Mouse (Mus musculus) forebrain, embryonic 16.5 days (tissue): ENCODE measurements around the gene Vti1a. TPM values are rescaled to one million over a fixed set of nuclear protein-coding genes. Genes with fewer than 3 reads are reported as not detected.

Experiments
- ATAC-seq: fragments of 200-750 bp; cut with Nextera tagmentation; 2 replicates; pipeline ENCODE4 v1.8.0; 2017; ENCODE audit warnings: mild to moderate bottlenecking, moderate library complexity
- H3K27ac ChIP-seq: fragments of 300-500 bp; sonication (generic); 2 replicates; pipeline ENCODE4 v1.5.1; 2014; ENCODE audit warnings: low read length, control low read depth
- H3K27me3 ChIP-seq: fragments of 300-500 bp; sonication (generic); replicated peaks from 2 replicates; pipeline ENCODE4 v1.6.1; 2014; ENCODE audit warnings: low read length; ENCODE audit not compliant: control insufficient read depth, insufficient read depth
- H3K36me3 ChIP-seq: fragments of 300-500 bp; sonication (generic); 2 replicates; pipeline ENCODE4 v1.6.1; 2014; ENCODE audit not compliant: control insufficient read depth, insufficient read depth
- H3K4me1 ChIP-seq: fragments of 300-500 bp; sonication (generic); replicated peaks from 2 replicates; pipeline ENCODE4 v1.6.1; 2014; ENCODE audit warnings: low read length; ENCODE audit not compliant: control insufficient read depth, insufficient read depth
- H3K4me2 ChIP-seq: fragments of 300-500 bp; sonication (generic); 2 replicates; pipeline ENCODE4 v1.6.1; 2014; ENCODE audit warnings: mild to moderate bottlenecking, low read length, control low read depth
- H3K4me3 ChIP-seq: fragments of 300-500 bp; sonication (generic); replicated peaks from 2 replicates; pipeline ENCODE4 v1.5.1; 2014; ENCODE audit warnings: mild to moderate bottlenecking, low read length, control low read depth
- H3K9ac ChIP-seq: fragments of 300-500 bp; sonication (generic); replicated peaks from 2 replicates; pipeline ENCODE4 v1.6.1; 2014; ENCODE audit warnings: low read depth, low read length, control low read depth
- H3K9me3 ChIP-seq: fragments of 300-500 bp; sonication (generic); 2 replicates; pipeline ENCODE4 v1.6.1; 2016; ENCODE audit warnings: low read length; ENCODE audit not compliant: control insufficient read depth
- WGBS: fragments of 180-500 bp; shearing (Covaris S2); extraction: QIAGEN DNeasy Blood & Tissue Kit; methylation state at CpG from one replicate; pipeline ENCODE4 v1.1.7; 2014; 5-methylcytosine and 5-hydroxymethylcytosine counted together
- polyA plus RNA-seq: library from polyadenylated mRNA; unstranded; fragments of >200 nt; fragmentation: Nextera tagmentation; extraction: Ambion mirVana; gene quantifications from 2 replicates; pipeline ENCODE4 v1.2.1, GENCODE M21; 2015

Vti1a gene
- 29.3 and 34.4 TPM in 2 replicates for polyA plus RNA-seq

- Histone ChIP-seq H3K9me3 (no peaks in the 10 kb centered on the region), H3K27me3 (no peaks in the 10 kb centered on the region), H3K36me3 (0 out of 2 replicates have a peak, but pooled peaks cover 2% of the 10 kb centered on the region), H3K27ac (peak within 1 kb of the TSS; percentile 83), H3K9ac (peak within 1 kb of the TSS; percentile 84), H3K4me3 (peak within 1 kb of the TSS; percentile 82), H3K4me1 (peaks cover 35% of the 10 kb centered on the region), H3K4me2 (peak within 1 kb of the TSS; percentile 89)
- ATAC-seq = peak; percentile 94
- WGBS = under 1% methylated on average over 48 of the region's 48 CpGs
Observed at GRCm38 (mm10) chr19:55316109-55316714, at the start of gene Vti1a. Gene Vti1a, plus strand, starts transcription at chr19:55316295.

GRCm38 (mm10) chr19:55266786-55267185 is 49.3 kb upstream of the Vti1a start:
- Histone ChIP-seq H3K4me2 (no peak overlapping the region), H3K36me3 (no peaks in the 10 kb centered on the region), H3K9ac (no peak overlapping the region), H3K4me3 (no peak overlapping the region), H3K27ac (no peak overlapping the region), H3K9me3 (no peaks in the 10 kb centered on the region), H3K27me3 (no peaks in the 10 kb centered on the region), H3K4me1 (peaks cover 3% of the 10 kb centered on the region; the same call in 1 of the 2 replicates)
- 92% methylated on average over 3 of the region's 3 CpGs for whole genome bisulfite sequencing
- no peak for ATAC-seq

- no peak overlapping the region for H3K9ac ChIP-seq
- H3K4me2 ChIP-seq = no peak overlapping the region
- no peaks in the 10 kb centered on the region for H3K36me3 ChIP-seq
- 81% methylated on average over 3 of the region's 3 CpGs for WGBS
- peaks cover 3% of the 10 kb centered on the region; the same call in 1 of the 2 replicates for H3K4me1 ChIP-seq
- H3K4me3 ChIP-seq = no peak overlapping the region
- H3K27ac ChIP-seq = no peak overlapping the region
- ATAC-seq = no peak
- H3K27me3 ChIP-seq = no peaks in the 10 kb centered on the region
- no peaks in the 10 kb centered on the region for H3K9me3 ChIP-seq
Observed at GRCm38 (mm10) chr19:55268150-55268549, 47.9 kb upstream of the Vti1a start.

DNA sequence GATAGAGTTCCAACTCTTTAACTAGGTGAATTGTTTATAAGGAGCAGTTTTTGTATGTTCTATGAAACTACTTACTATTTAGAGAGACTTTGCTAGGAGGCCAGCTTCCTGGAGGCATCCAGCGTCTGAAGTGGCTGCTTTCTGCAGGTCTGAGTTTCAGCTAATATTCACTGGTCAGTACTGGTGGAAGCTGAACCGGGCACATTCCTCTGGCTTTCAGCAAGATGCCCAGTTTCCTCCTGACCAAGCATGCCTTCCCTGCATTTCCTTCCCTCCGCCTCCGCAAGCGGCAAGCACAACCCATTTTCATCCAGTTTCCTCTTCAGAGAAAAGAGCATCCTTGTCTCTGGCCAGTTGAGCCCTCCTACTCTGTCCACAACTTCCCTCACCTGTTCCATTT is 47.0 kb upstream of the Vti1a start:
- Histone ChIP-seq H3K27me3 (no peaks in the 10 kb centered on the region), H3K9me3 (no peaks in the 10 kb centered on the region), H3K4me2 (no peak overlapping the region), H3K4me3 (no peak overlapping the region), H3K9ac (no peak overlapping the region), H3K4me1 (peaks cover 3% of the 10 kb centered on the region; the same call in 1 of the 2 replicates), H3K27ac (no peak overlapping the region), H3K36me3 (no peaks in the 10 kb centered on the region)
- 90% methylated on average over 5 of the region's 5 CpGs for WGBS
- ATAC-seq = no peak

GRCm38 (mm10) chr19:55271448-55271847 is 44.6 kb upstream of the Vti1a start:
- Histone ChIP-seq H3K9ac (no peak overlapping the region), H3K4me2 (no peak overlapping the region), H3K36me3 (no peaks in the 10 kb centered on the region), H3K9me3 (no peaks in the 10 kb centered on the region), H3K27me3 (no peaks in the 10 kb centered on the region), H3K4me1 (peaks cover 3% of the 10 kb centered on the region; the same call in 1 of the 2 replicates), H3K4me3 (no peak overlapping the region), H3K27ac (no peak overlapping the region)
- 11% methylated on average over 3 of the region's 3 CpGs for WGBS
- peak; percentile 61; the same call in 1 of the 2 replicates for ATAC-seq

DNA sequence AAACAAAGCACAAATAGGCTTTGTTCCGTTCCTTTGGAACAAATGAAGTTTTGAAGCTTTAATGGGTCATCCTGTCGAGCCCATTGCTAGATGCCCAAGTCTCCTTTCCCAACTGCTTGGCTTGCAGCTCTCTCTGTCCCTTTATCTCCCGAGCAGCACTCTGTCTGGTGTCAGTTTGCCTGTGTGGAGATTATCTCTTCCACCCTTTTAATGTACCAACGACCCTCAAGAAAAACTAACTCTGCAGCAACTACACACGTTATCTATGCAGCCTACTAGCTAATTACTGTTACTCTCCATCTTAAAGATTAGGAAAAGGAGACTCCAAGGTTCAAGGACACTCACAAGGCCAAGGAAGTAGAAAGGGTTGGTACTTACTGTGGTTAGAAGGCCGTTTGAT is 42.8 kb upstream of the Vti1a start:
- no peak overlapping the region for H3K9ac ChIP-seq
- no peaks in the 10 kb centered on the region for H3K27me3 ChIP-seq
- no peak for ATAC-seq
- no peaks in the 10 kb centered on the region for H3K9me3 ChIP-seq
- no peaks in the 10 kb centered on the region for H3K36me3 ChIP-seq
- 81% methylated on average over 6 of the region's 6 CpGs for WGBS
- H3K4me1 ChIP-seq = peaks cover 3% of the 10 kb centered on the region; the same call in 1 of the 2 replicates
- no peak overlapping the region for H3K27ac ChIP-seq
- no peak overlapping the region for H3K4me2 ChIP-seq
- no peak overlapping the region for H3K4me3 ChIP-seq

DNA sequence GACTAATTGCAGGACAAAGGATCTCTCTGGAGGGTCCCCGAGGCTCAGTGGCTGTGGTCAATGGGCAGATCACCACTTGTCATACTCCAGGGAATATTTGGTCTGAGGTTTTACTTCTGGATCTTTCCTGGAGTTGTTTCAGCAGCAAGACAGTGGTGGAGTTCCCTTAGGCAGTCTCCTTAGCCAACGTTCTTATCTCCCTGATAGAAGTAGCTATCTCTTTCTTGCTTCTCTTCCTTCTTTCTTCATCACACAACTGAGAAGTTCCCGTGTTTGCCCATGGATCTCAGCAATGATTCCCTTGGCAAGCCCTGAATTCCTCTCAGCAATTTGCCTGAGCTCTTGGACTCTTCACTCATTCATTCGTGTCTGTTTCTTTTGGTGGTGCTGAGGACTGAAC is 40.0 kb upstream of the Vti1a start:
- 74% methylated on average over 4 of the region's 4 CpGs for WGBS
- Histone ChIP-seq H3K4me3 (no peak overlapping the region), H3K27ac (no peak overlapping the region), H3K36me3 (no peaks in the 10 kb centered on the region), H3K27me3 (no peaks in the 10 kb centered on the region), H3K4me2 (no peak overlapping the region), H3K4me1 (peaks cover 3% of the 10 kb centered on the region; the same call in 1 of the 2 replicates), H3K9ac (no peak overlapping the region), H3K9me3 (no peaks in the 10 kb centered on the region)
- no peak for ATAC-seq

DNA sequence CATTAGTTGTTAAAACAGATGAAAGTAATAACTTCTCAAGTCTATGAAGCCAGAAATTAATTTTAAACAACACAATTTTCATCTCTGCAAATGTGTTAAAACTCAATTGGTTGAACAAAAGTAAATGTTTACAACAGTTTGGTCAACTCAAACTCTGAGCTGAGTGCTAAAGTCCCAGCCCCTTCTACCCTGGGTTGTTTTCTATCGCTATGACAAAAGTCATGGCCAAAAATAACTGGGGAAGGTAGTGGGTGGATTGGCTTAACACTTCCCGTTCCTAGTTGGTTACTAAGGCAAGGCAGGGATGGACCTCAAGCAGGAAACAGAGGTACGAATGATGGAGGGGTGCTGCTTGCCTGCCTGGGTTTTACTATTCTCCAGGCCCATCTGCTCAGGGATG is 39.3 kb upstream of the Vti1a start:
- Histone ChIP-seq H3K27ac (no peak overlapping the region), H3K4me1 (no peaks in the 10 kb centered on the region), H3K27me3 (no peaks in the 10 kb centered on the region), H3K9me3 (no peaks in the 10 kb centered on the region), H3K36me3 (no peaks in the 10 kb centered on the region), H3K4me2 (no peak overlapping the region), H3K4me3 (no peak overlapping the region), H3K9ac (no peak overlapping the region)
- WGBS = 89% methylated on average over 3 of the region's 3 CpGs
- no peak for ATAC-seq

DNA sequence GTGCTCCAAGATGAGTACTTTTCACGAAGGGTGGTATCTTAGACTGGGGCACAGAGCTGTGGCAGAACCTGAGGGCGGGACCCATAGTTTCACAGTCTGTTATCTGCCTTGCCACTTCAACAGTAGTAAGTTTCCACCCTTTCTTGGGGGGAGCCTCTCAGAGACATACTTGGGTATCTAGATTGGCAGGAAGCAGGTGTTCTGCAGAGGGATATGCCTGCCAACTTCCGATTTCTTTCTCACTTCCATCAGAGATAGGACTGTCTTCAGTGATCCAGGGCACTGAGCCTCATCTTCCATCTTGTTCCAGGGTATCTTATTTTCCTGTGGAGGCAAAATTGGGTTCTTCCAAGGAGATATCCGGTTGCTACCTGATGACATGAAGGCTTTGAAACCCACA is 32.0 kb upstream of the Vti1a start:
- ATAC-seq = no peak
- Histone ChIP-seq H3K36me3 (no peaks in the 10 kb centered on the region), H3K4me1 (no peaks in the 10 kb centered on the region), H3K27me3 (no peaks in the 10 kb centered on the region), H3K27ac (no peak overlapping the region), H3K4me3 (no peak overlapping the region), H3K4me2 (no peak overlapping the region), H3K9ac (no peak overlapping the region), H3K9me3 (no peaks in the 10 kb centered on the region)
- WGBS = 94% methylated on average over 4 of the region's 4 CpGs

- H3K9ac ChIP-seq = no peak overlapping the region
- no peak for ATAC-seq
- no peaks in the 10 kb centered on the region for H3K4me1 ChIP-seq
- WGBS = 91% methylated on average over 4 of the region's 4 CpGs
- no peak overlapping the region for H3K4me3 ChIP-seq
- H3K36me3 ChIP-seq = no peaks in the 10 kb centered on the region
- H3K27ac ChIP-seq = no peak overlapping the region
- H3K27me3 ChIP-seq = no peaks in the 10 kb centered on the region
- H3K9me3 ChIP-seq = no peaks in the 10 kb centered on the region
- no peak overlapping the region for H3K4me2 ChIP-seq
Observed at GRCm38 (mm10) chr19:55286034-55286433, 30.1 kb upstream of the Vti1a start.
